Mouse (Mus musculus) embryonic facial prominence, embryonic 14.5 days (tissue): ENCODE results near the gene Sh3bgr. TPM values are rescaled to one million over a fixed set of nuclear protein-coding genes. Genes with fewer than 3 reads are reported as not detected.

Source experiments
- ATAC-seq: fragments of 200-750 bp; cut with Nextera tagmentation; 2 replicates; pipeline ENCODE4 v1.8.0; 2017; ENCODE audit warnings: low read depth, moderate number of reproducible peaks, moderate TSS enrichment
- DNase-seq: peaks from one replicate; pipeline ENCODE4 v3.0.0-alpha.2; 2015; ENCODE audit warnings: low spot score
- H3K27ac ChIP-seq: fragments of 300-500 bp; sonication (generic); replicated peaks from 2 replicates; pipeline ENCODE4 v1.5.1; 2014; ENCODE audit warnings: low read depth, mild to moderate bottlenecking, low read length, moderate library complexity
- H3K27me3 ChIP-seq: fragments of 300-500 bp; sonication (generic); replicated peaks from 2 replicates; pipeline ENCODE4 v1.6.1; 2014; ENCODE audit warnings: low read length; ENCODE audit not compliant: control insufficient read depth, insufficient read depth
- H3K36me3 ChIP-seq: fragments of 300-500 bp; sonication (generic); 2 replicates; pipeline ENCODE4 v1.6.1; 2014; ENCODE audit warnings: low read length, mixed read lengths; ENCODE audit not compliant: control insufficient read depth, insufficient read depth
- H3K4me1 ChIP-seq: fragments of 300-500 bp; sonication (generic); 2 replicates; pipeline ENCODE4 v1.6.1; 2014; ENCODE audit warnings: antibody characterized with exemption, low read length; ENCODE audit not compliant: control insufficient read depth, insufficient read depth
- H3K4me2 ChIP-seq: fragments of 300-500 bp; sonication (generic); 2 replicates; pipeline ENCODE4 v1.6.1; 2014; ENCODE audit warnings: low read depth, mild to moderate bottlenecking, low read length, moderate library complexity, mixed read lengths
- H3K4me3 ChIP-seq: fragments of 300-500 bp; sonication (generic); 2 replicates; pipeline ENCODE4 v1.5.1; 2014; ENCODE audit warnings: low read depth, mild to moderate bottlenecking, low read length
- H3K9ac ChIP-seq: fragments of 300-500 bp; sonication (generic); 2 replicates; pipeline ENCODE4 v1.6.1; 2014; ENCODE audit warnings: low read depth, mild to moderate bottlenecking, low read length, moderate library complexity, mixed read lengths
- H3K9me3 ChIP-seq: fragments of 300-500 bp; sonication (generic); 2 replicates; pipeline ENCODE4 v1.6.1; 2016; ENCODE audit warnings: low read length; ENCODE audit not compliant: control insufficient read depth
- WGBS: fragments of 180-500 bp; shearing (Covaris S2); extraction: QIAGEN DNeasy Blood & Tissue Kit; methylation state at CpG from one replicate; pipeline ENCODE4 v1.1.7; 2014; 5-methylcytosine and 5-hydroxymethylcytosine counted together
- polyA plus RNA-seq: library from polyadenylated mRNA; unstranded; fragments of >200 nt; fragmentation: Nextera tagmentation; extraction: Ambion mirVana; gene quantifications from 2 replicates; pipeline ENCODE4 v1.2.1, GENCODE M21; 2014

The Sh3bgr gene
- polyA plus RNA-seq, 1 experiment from 2014 or later, result 40.9 TPM

- Histone ChIP-seq H3K4me3 (no peak overlapping the region), H3K4me2 (no peak overlapping the region), H3K27ac (no peak overlapping the region), H3K9me3 (no peaks in the 10 kb centered on the region), H3K4me1 (no peaks in the 10 kb centered on the region), H3K9ac (no peak overlapping the region), H3K36me3 (no peaks in the 10 kb centered on the region), H3K27me3 (no peaks in the 10 kb centered on the region)
- DNase-seq (no peak), ATAC-seq (no peak)
- WGBS, result 90% methylated on average over 1 of the region's 1 CpGs
Observed at GRCm38 (mm10) chr16:96222452-96222851, 22.2 kb downstream of the Sh3bgr start.

GRCm38 (mm10) chr16:96228438-96228837 lies 28.2 kb downstream of the Sh3bgr start:
- Histone ChIP-seq H3K36me3 (no peaks in the 10 kb centered on the region), H3K4me3 (no peak overlapping the region), H3K9me3 (no peaks in the 10 kb centered on the region), H3K4me2 (no peak overlapping the region), H3K27ac (no peak overlapping the region), H3K4me1 (no peaks in the 10 kb centered on the region), H3K27me3 (no peaks in the 10 kb centered on the region), H3K9ac (no peak overlapping the region)
- 71% methylated on average over 13 of the region's 13 CpGs for WGBS
- ATAC-seq (no peak), DNase-seq (peak; percentile 14)

GRCm38 (mm10) chr16:96229044-96229555 lies 28.9 kb downstream of the Sh3bgr start:
- Histone ChIP-seq H3K27ac (no peak overlapping the region), H3K27me3 (no peaks in the 10 kb centered on the region), H3K36me3 (no peaks in the 10 kb centered on the region), H3K4me1 (no peaks in the 10 kb centered on the region), H3K9ac (no peak overlapping the region), H3K4me2 (no peak overlapping the region), H3K4me3 (no peak overlapping the region), H3K9me3 (no peaks in the 10 kb centered on the region)
- WGBS, result 58% methylated on average over 8 of the region's 8 CpGs
- ATAC-seq (no peak), DNase-seq (no peak)

- Histone ChIP-seq H3K9me3 (no peaks in the 10 kb centered on the region), H3K4me2 (no peak overlapping the region), H3K4me3 (no peak overlapping the region), H3K27ac (no peak overlapping the region), H3K4me1 (no peaks in the 10 kb centered on the region), H3K36me3 (no peaks in the 10 kb centered on the region), H3K9ac (no peak overlapping the region), H3K27me3 (no peaks in the 10 kb centered on the region)
- 0 out of 2 replicates have a peak, but pooled peaks have one; percentile 65 for ATAC-seq
- WGBS, result 30% methylated on average over 11 of the region's 11 CpGs
- peak; percentile 79 for DNase-seq
Observed at GRCm38 (mm10) chr16:96230411-96230810, 30.2 kb downstream of the Sh3bgr start.

GRCm38 (mm10) chr16:96231251-96231650 lies 31.0 kb downstream of the Sh3bgr start:
- Histone ChIP-seq H3K4me1 (no peaks in the 10 kb centered on the region), H3K4me3 (no peak overlapping the region), H3K27me3 (no peaks in the 10 kb centered on the region), H3K9me3 (no peaks in the 10 kb centered on the region), H3K9ac (no peak overlapping the region), H3K27ac (no peak overlapping the region), H3K4me2 (no peak overlapping the region), H3K36me3 (no peaks in the 10 kb centered on the region)
- DNase-seq (no peak), ATAC-seq (no peak)
- 94% methylated on average over 4 of the region's 4 CpGs for WGBS

GRCm38 (mm10) chr16:96231974-96232373 lies 31.7 kb downstream of the Sh3bgr start:
- WGBS, result 83% methylated on average over 8 of the region's 8 CpGs
- Histone ChIP-seq H3K4me3 (no peak overlapping the region), H3K4me1 (no peaks in the 10 kb centered on the region), H3K4me2 (no peak overlapping the region), H3K9me3 (no peaks in the 10 kb centered on the region), H3K9ac (no peak overlapping the region), H3K27me3 (no peaks in the 10 kb centered on the region), H3K27ac (no peak overlapping the region), H3K36me3 (no peaks in the 10 kb centered on the region)
- ATAC-seq, result no peak
- DNase-seq, result no peak

- WGBS, result 88% methylated on average over 8 of the region's 8 CpGs
- ATAC-seq, result no peak
Observed at GRCm38 (mm10) chr16:96233996-96234395, 33.7 kb downstream of the Sh3bgr start.

GRCm38 (mm10) chr16:96235366-96235970 lies 35.2 kb downstream of the Sh3bgr start, which contains the start of gene B3galt5:
Gene B3galt5, plus strand, starts transcription at chr16:96235801.
- peak; percentile 52 for DNase-seq
- H3K4me2 ChIP-seq, result peak within 1 kb of the TSS; percentile 25; the same call in 1 of the 2 replicates
- ATAC-seq, result no peak

More at GRCm38 (mm10) chr16:96233996-96234395, 33.7 kb downstream of the Sh3bgr start:
- H3K27ac ChIP-seq, result no peak overlapping the region
- no peak overlapping the region for H3K4me3 ChIP-seq
- H3K9me3 ChIP-seq, result no peaks in the 10 kb centered on the region
- no peaks in the 10 kb centered on the region for H3K36me3 ChIP-seq
- H3K27me3 ChIP-seq, result no peaks in the 10 kb centered on the region
- no peak overlapping the region for H3K4me2 ChIP-seq
- no peak for DNase-seq
- no peaks in the 10 kb centered on the region for H3K4me1 ChIP-seq
- no peak overlapping the region for H3K9ac ChIP-seq

GRCm38 (mm10) chr16:96244496-96244895 lies 44.2 kb downstream of the Sh3bgr start:
- no peak overlapping the region for H3K4me3 ChIP-seq
- H3K27me3 ChIP-seq, result no peaks in the 10 kb centered on the region
- no peaks in the 10 kb centered on the region for H3K36me3 ChIP-seq
- H3K9me3 ChIP-seq, result 0 out of 2 replicates have a peak, but pooled peaks cover 3% of the 10 kb centered on the region
- no peak for ATAC-seq
- no peak overlapping the region for H3K4me2 ChIP-seq
- H3K4me1 ChIP-seq, result no peaks in the 10 kb centered on the region
- no peak for DNase-seq
- H3K9ac ChIP-seq, result no peak overlapping the region
- 81% methylated on average over 6 of the region's 6 CpGs for WGBS
- H3K27ac ChIP-seq, result no peak overlapping the region

More at GRCm38 (mm10) chr16:96235366-96235970, 35.2 kb downstream of the Sh3bgr start, which contains the start of gene B3galt5:
- Histone ChIP-seq H3K27ac (0 out of 2 replicates have a peak within 1 kb of the TSS, but pooled peaks have one; percentile 24), H3K4me3 (no peak within 1 kb of the TSS), H3K36me3 (no peaks in the 10 kb centered on the region), H3K27me3 (no peaks in the 10 kb centered on the region), H3K4me1 (no peaks in the 10 kb centered on the region), H3K9ac (0 out of 2 replicates have a peak within 1 kb of the TSS, but pooled peaks have one; percentile 36), H3K9me3 (no peaks in the 10 kb centered on the region)
- WGBS, result 60% methylated on average over 17 of the region's 17 CpGs
